Mouse (Mus musculus): ENCODE measurements around the gene Tlr5. TPM values are rescaled to one million over a fixed set of nuclear protein-coding genes. Genes with fewer than 3 reads are reported as not detected.
A peak's percentile ranks its signal among the peaks of the same experiment; 100 is the strongest.

The Tlr5 gene
- polyA plus RNA-seq, 1 experiment from 2014 or later, result 0.33 TPM

GRCm38 (mm10) chr1:182982995-182983394 lies 28.4 kb downstream of the Tlr5 start:
- Histone ChIP-seq H3K4me1 (replicated peaks) (peaks cover 12% of the 10 kb centered on the region), H3K36me3 (no peaks in the 10 kb centered on the region), H3K4me3 (peak overlapping the region; percentile 48), H3K27ac (peak overlapping the region; percentile 90), H3K27me3 (ENCODE audit: insufficient read depth, poor library complexity, severe bottlenecking) (peaks cover 24% of the 10 kb centered on the region; the same call in 1 of the 2 replicates), H3K9me3 (no peaks in the 10 kb centered on the region)
- WGBS, result 2% methylated on average over 13 of the region's 15 CpGs
- peak; percentile 95 for DNase-seq (ENCODE audit: low spot score)

- Histone ChIP-seq H3K27ac (peak overlapping the region; percentile 90), H3K36me3 (no peaks in the 10 kb centered on the region), H3K4me3 (peak overlapping the region; percentile 48), H3K4me1 (replicated peaks) (peaks cover 12% of the 10 kb centered on the region), H3K9me3 (no peaks in the 10 kb centered on the region), H3K27me3 (ENCODE audit: insufficient read depth, poor library complexity, severe bottlenecking) (peaks cover 24% of the 10 kb centered on the region; the same call in 1 of the 2 replicates)
- WGBS, result 59% methylated on average over 14 of the region's 14 CpGs
- DNase-seq (ENCODE audit: low spot score), result peak; percentile 46
Measured at GRCm38 (mm10) chr1:182983496-182984127, 29.0 kb downstream of the Tlr5 start.

- Histone ChIP-seq H3K36me3 (no peaks in the 10 kb centered on the region), H3K4me3 (no peak overlapping the region), H3K27me3 (ENCODE audit: insufficient read depth, poor library complexity, severe bottlenecking) (peaks cover 28% of the 10 kb centered on the region; the same call in 1 of the 2 replicates), H3K4me1 (replicated peaks) (peaks cover 12% of the 10 kb centered on the region), H3K27ac (no peak overlapping the region), H3K9me3 (no peaks in the 10 kb centered on the region)
- 86% methylated on average over 13 of the region's 13 CpGs for WGBS
- no peak for DNase-seq (ENCODE audit: low spot score)
Measured at GRCm38 (mm10) chr1:182986243-182986642, 31.7 kb downstream of the Tlr5 start.

- no peak for DNase-seq (ENCODE audit: low spot score)
- WGBS, result 82% methylated on average over 11 of the region's 11 CpGs
Measured at GRCm38 (mm10) chr1:182986750-182987149, 32.2 kb downstream of the Tlr5 start.

GRCm38 (mm10) chr1:182987801-182988200 lies 33.2 kb downstream of the Tlr5 start:
- Histone ChIP-seq H3K4me3 (no peak overlapping the region), H3K27ac (no peak overlapping the region), H3K9me3 (no peaks in the 10 kb centered on the region), H3K36me3 (no peaks in the 10 kb centered on the region), H3K27me3 (ENCODE audit: insufficient read depth, poor library complexity, severe bottlenecking) (peaks cover 16% of the 10 kb centered on the region; the same call in 1 of the 2 replicates), H3K4me1 (replicated peaks) (peaks cover 12% of the 10 kb centered on the region)
- WGBS, result 92% methylated on average over 13 of the region's 13 CpGs
- no peak for DNase-seq (ENCODE audit: low spot score)

More at GRCm38 (mm10) chr1:182986750-182987149, 32.2 kb downstream of the Tlr5 start:
- peaks cover 24% of the 10 kb centered on the region; the same call in 1 of the 2 replicates for H3K27me3 ChIP-seq (ENCODE audit: insufficient read depth, poor library complexity, severe bottlenecking)
- no peak overlapping the region for H3K4me3 ChIP-seq
- no peaks in the 10 kb centered on the region for H3K36me3 ChIP-seq
- H3K4me1 ChIP-seq (replicated peaks), result peaks cover 12% of the 10 kb centered on the region
- H3K27ac ChIP-seq, result no peak overlapping the region
- no peaks in the 10 kb centered on the region for H3K9me3 ChIP-seq

GRCm38 (mm10) chr1:182988646-182989045 lies 34.1 kb downstream of the Tlr5 start:
- Histone ChIP-seq H3K27ac (no peak overlapping the region), H3K4me3 (no peak overlapping the region), H3K9me3 (no peaks in the 10 kb centered on the region), H3K4me1 (replicated peaks) (peaks cover 4% of the 10 kb centered on the region), H3K36me3 (no peaks in the 10 kb centered on the region), H3K27me3 (ENCODE audit: insufficient read depth, poor library complexity, severe bottlenecking) (peaks cover 16% of the 10 kb centered on the region; the same call in 1 of the 2 replicates)
- WGBS, result 82% methylated on average over 3 of the region's 3 CpGs
- DNase-seq (ENCODE audit: low spot score), result no peak

GRCm38 (mm10) chr1:182990092-182990762 lies 35.6 kb downstream of the Tlr5 start:
- no peak for DNase-seq (ENCODE audit: low spot score)
- Histone ChIP-seq H3K36me3 (no peaks in the 10 kb centered on the region), H3K27ac (peak overlapping the region; percentile 9; the same call in 1 of the 2 replicates), H3K27me3 (ENCODE audit: insufficient read depth, poor library complexity, severe bottlenecking) (peaks cover 9% of the 10 kb centered on the region; the same call in 1 of the 2 replicates), H3K4me3 (no peak overlapping the region), H3K9me3 (no peaks in the 10 kb centered on the region), H3K4me1 (replicated peaks) (no peaks in the 10 kb centered on the region)
- 77% methylated on average over 14 of the region's 14 CpGs for WGBS

GRCm38 (mm10) chr1:182991002-182991778 lies 36.6 kb downstream of the Tlr5 start:
- no peaks in the 10 kb centered on the region for H3K36me3 ChIP-seq
- no peak overlapping the region for H3K27ac ChIP-seq
- peak; percentile 61 for DNase-seq (ENCODE audit: low spot score)
- 20% methylated on average over 7 of the region's 7 CpGs for WGBS
- no peaks in the 10 kb centered on the region for H3K4me1 ChIP-seq (replicated peaks)
- no peak overlapping the region for H3K4me3 ChIP-seq
- H3K9me3 ChIP-seq, result no peaks in the 10 kb centered on the region
- peaks cover 9% of the 10 kb centered on the region; the same call in 1 of the 2 replicates for H3K27me3 ChIP-seq (ENCODE audit: insufficient read depth, poor library complexity, severe bottlenecking)

Other genes with a start within 250 kb of the Tlr5 start
- not detected in 2 replicates for gene Ccdc185, start 205.6 kb upstream of the Tlr5 start, polyA plus RNA-seq (2016; fragmentation: Nextera tagmentation; extraction: Ambion mirVana)
- 16.3 and 22.3 TPM in 2 replicates for gene Susd4, start 190.9 kb upstream of the Tlr5 start, polyA plus RNA-seq (2016; fragmentation: Nextera tagmentation; extraction: Ambion mirVana)